ENCODE assay signal across 8 mouse cellular contexts in genomic region chr17:33822436-33822959, GRCm38 (mm10). TPM values are rescaled to one million over a fixed set of nuclear protein-coding genes. Genes with fewer than 3 reads are reported as not detected.
A peak's percentile ranks its signal among the peaks of the same experiment; 100 is the strongest.
DNase-seq lines count a peak whose midpoint lies in the region; ATAC-seq and TF ChIP-seq lines count a peak whose summit lies in the region.

No protein-coding gene starts in this region.

- 0 out of 2 replicates have a peak, but pooled peaks cover 1% of the 10 kb centered on the region for H3K79me2 ChIP-seq in heart, adult 2 months (replicated peaks; ENCODE audit: control insufficient read depth, insufficient read depth, low read length)

- peak; percentile 50 for TF ChIP-seq CTCF in heart, adult 2 months (IDR thresholded peaks at IDR 0.05)

- H3K4me1 ChIP-seq in heart, adult 2 months (ENCODE audit: control insufficient read depth, insufficient read depth, low read length): peaks cover 14% of the 10 kb centered on the region
- peaks cover 41% of the 10 kb centered on the region for H3K4me1 ChIP-seq in neural tube, embryonic 12.5 days
- peaks cover 47% of the 10 kb centered on the region for H3K4me1 ChIP-seq in limb, embryonic 13.5 days

- H3K27ac ChIP-seq in heart, adult 2 months: no peak overlapping the region
- no peak overlapping the region for H3K27ac ChIP-seq in neural tube, embryonic 12.5 days
- no peak overlapping the region for H3K27ac ChIP-seq in limb, embryonic 13.5 days

- H3K27me3 ChIP-seq in heart, adult 2 months (ENCODE audit: control insufficient read depth, insufficient read depth, low read length): no peaks in the 10 kb centered on the region
- no peaks in the 10 kb centered on the region for H3K27me3 ChIP-seq in neural tube, embryonic 12.5 days (replicated peaks)
- H3K27me3 ChIP-seq in limb, embryonic 13.5 days: no peaks in the 10 kb centered on the region

- peaks cover 27% of the 10 kb centered on the region for H3K36me3 ChIP-seq in heart, adult 2 months (ENCODE audit: control insufficient read depth, insufficient read depth, low read length)
- peaks cover 40% of the 10 kb centered on the region for H3K36me3 ChIP-seq in neural tube, embryonic 12.5 days
- H3K36me3 ChIP-seq in limb, embryonic 13.5 days: peaks cover 59% of the 10 kb centered on the region

- no peak overlapping the region for H3K4me3 ChIP-seq in heart, adult 2 months
- H3K4me3 ChIP-seq in neural tube, embryonic 12.5 days: no peak overlapping the region
- H3K4me3 ChIP-seq in limb, embryonic 13.5 days: peak overlapping the region; percentile 82

- no peak for TF ChIP-seq EP300 in heart, adult 2 months (IDR thresholded peaks at IDR 0.05; ENCODE audit: insufficient read depth, low read depth, low read length)

- intact Hi-C loops in heart, adult 2 months (cut with DNase I): no loop called here

- H3K4me2 ChIP-seq in neural tube, embryonic 12.5 days (replicated peaks): peak overlapping the region; percentile 95; the same call in 1 of the 2 replicates
- H3K4me2 ChIP-seq in limb, embryonic 13.5 days (replicated peaks): peak overlapping the region; percentile 96

- H3K9ac ChIP-seq in heart, adult 2 months (ENCODE audit: low read depth, low read length): no peak overlapping the region
- no peak overlapping the region for H3K9ac ChIP-seq in neural tube, embryonic 12.5 days
- peak overlapping the region; percentile 87; the same call in 1 of the 2 replicates for H3K9ac ChIP-seq in limb, embryonic 13.5 days

- H3K9me3 ChIP-seq in neural tube, embryonic 12.5 days: no peaks in the 10 kb centered on the region
- H3K9me3 ChIP-seq in limb, embryonic 13.5 days: no peaks in the 10 kb centered on the region

- no peak for ATAC-seq in neural tube, embryonic 12.5 days (ENCODE audit: low FRiP score, low read depth)
- ATAC-seq in limb, embryonic 13.5 days (ENCODE audit: low FRiP score, low read depth): no peak
- no peak for ATAC-seq in granulocyte monocyte progenitor cell, adult 5-6 weeks (replicated peaks; ENCODE audit: poor library complexity, severe bottlenecking)

- DNase-seq in heart, adult 2 months: no peak
- no peak for DNase-seq in heart, postnatal 4 days
- no peak for DNase-seq in neural tube, embryonic 10.5 days (ENCODE audit: extremely low spot score, low spot score)
- no peak for DNase-seq in adrenal gland, postnatal 36 days
- no peak for DNase-seq in c-Kit-positive CD71-positive TER-119-positive erythroid progenitor cells, embryonic 14.5 days (ENCODE audit: low spot score)

- no peak for TF ChIP-seq POLR2A in heart, adult 2 months (IDR thresholded peaks at IDR 0.05; ENCODE audit: insufficient read depth, low read depth, low read length)

- 34% methylated on average over 1 of the region's 1 CpGs for WGBS in heart, adult 2 months
- 77% methylated on average over 1 of the region's 1 CpGs for WGBS in neural tube, embryonic 12.5 days
- WGBS in limb, embryonic 13.5 days: 88% methylated on average over 1 of the region's 1 CpGs

RNA-seq across cellular contexts. Expression of gene Rps28, which starts 1.9 kb away (rescaled TPM):
- 100 to 1,000 TPM; 683 to 757 TPM for total RNA-seq in heart, adult 2 months (2021)
- 329 and 480 TPM in 2 replicates for polyA plus RNA-seq in heart, adult 2 months (2012; rRNA removed)
- 1,000 to 10,000 TPM; 1,097 to 1,179 TPM for total RNA-seq in heart, postnatal 4 days (2021)
- polyA plus RNA-seq in neural tube, embryonic 12.5 days (2016; fragmentation: Nextera tagmentation; extraction: Ambion mirVana): 672 and 679 TPM in 2 replicates
- 962 and 978 TPM in 2 replicates for polyA plus RNA-seq in limb, embryonic 13.5 days (2015; fragmentation: Nextera tagmentation; extraction: Ambion mirVana)
- total RNA-seq in adrenal gland, postnatal 36 days (2021): 1,000 to 10,000 TPM; 1,486 to 1,511 TPM
- 3,502 and 3,517 TPM in 2 replicates for total RNA-seq in granulocyte monocyte progenitor cell, adult 5-6 weeks (2014; fragmentation: Nextera tagmentation)
- total RNA-seq in granulocyte monocyte progenitor cell, adult 5-6 weeks (2017): 2,416 and 2,576 TPM in 2 replicates

RNA-seq across cellular contexts. Expression of gene Ndufa7, which starts 1.9 kb away (rescaled TPM):
- 100 to 1,000 TPM; 609 to 707 TPM for total RNA-seq in heart, adult 2 months (2021)
- polyA plus RNA-seq in heart, adult 2 months (2012; rRNA removed): 755 and 759 TPM in 2 replicates
- 100 to 1,000 TPM; 423 to 447 TPM for total RNA-seq in heart, postnatal 4 days (2021)
- polyA plus RNA-seq in neural tube, embryonic 12.5 days (2016; fragmentation: Nextera tagmentation; extraction: Ambion mirVana): 458 and 461 TPM in 2 replicates
- 454 and 498 TPM in 2 replicates for polyA plus RNA-seq in limb, embryonic 13.5 days (2015; fragmentation: Nextera tagmentation; extraction: Ambion mirVana)
- 100 to 1,000 TPM; 432 to 487 TPM for total RNA-seq in adrenal gland, postnatal 36 days (2021)
- 282 and 300 TPM in 2 replicates for total RNA-seq in granulocyte monocyte progenitor cell, adult 5-6 weeks (2014; fragmentation: Nextera tagmentation)
- 133 and 200 TPM in 2 replicates for total RNA-seq in granulocyte monocyte progenitor cell, adult 5-6 weeks (2017)

RNA-seq across cellular contexts. Expression of gene Kank3, which starts 12.2 kb away (rescaled TPM):
- 10 to 100 TPM; 54.6 to 61.0 TPM for total RNA-seq in heart, adult 2 months (2021)
- polyA plus RNA-seq in heart, adult 2 months (2012; rRNA removed): 139 and 168 TPM in 2 replicates
- 10 to 100 TPM; 57.5 to 58.5 TPM for total RNA-seq in heart, postnatal 4 days (2021)
- 31.5 and 32.3 TPM in 2 replicates for polyA plus RNA-seq in neural tube, embryonic 12.5 days (2016; fragmentation: Nextera tagmentation; extraction: Ambion mirVana)
- 27.6 and 29.1 TPM in 2 replicates for polyA plus RNA-seq in limb, embryonic 13.5 days (2015; fragmentation: Nextera tagmentation; extraction: Ambion mirVana)
- total RNA-seq in adrenal gland, postnatal 36 days (2021): 10 to 100 TPM; 72.2 to 90.5 TPM
- total RNA-seq in granulocyte monocyte progenitor cell, adult 5-6 weeks (2014; fragmentation: Nextera tagmentation): 17.5 and 21.0 TPM in 2 replicates
- total RNA-seq in granulocyte monocyte progenitor cell, adult 5-6 weeks (2017): 5.3 and 5.5 TPM in 2 replicates

RNA-seq across cellular contexts. Expression of gene Cd320, which starts 20.4 kb away (rescaled TPM):
- 10 to 100 TPM; 27.8 to 34.3 TPM for total RNA-seq in heart, adult 2 months (2021)
- polyA plus RNA-seq in heart, adult 2 months (2012; rRNA removed): 36.1 and 46.9 TPM in 2 replicates
- total RNA-seq in heart, postnatal 4 days (2021): 10 to 100 TPM; 16.8 to 21.4 TPM
- polyA plus RNA-seq in neural tube, embryonic 12.5 days (2016; fragmentation: Nextera tagmentation; extraction: Ambion mirVana): 59.3 and 61.8 TPM in 2 replicates
- polyA plus RNA-seq in limb, embryonic 13.5 days (2015; fragmentation: Nextera tagmentation; extraction: Ambion mirVana): 67.0 and 69.7 TPM in 2 replicates
- total RNA-seq in adrenal gland, postnatal 36 days (2021): 10 to 100 TPM; 30.8 to 47.3 TPM
- total RNA-seq in granulocyte monocyte progenitor cell, adult 5-6 weeks (2014; fragmentation: Nextera tagmentation): 21.9 and 35.5 TPM in 2 replicates
- 20.3 and 31.3 TPM in 2 replicates for total RNA-seq in granulocyte monocyte progenitor cell, adult 5-6 weeks (2017)

RNA-seq across cellular contexts. Expression of gene Angptl4, which starts 40.9 kb away (rescaled TPM):
- total RNA-seq in heart, adult 2 months (2021): 1 to 10 TPM; 4.7 to 7.2 TPM
- 13.2 and 18.9 TPM in 2 replicates for polyA plus RNA-seq in heart, adult 2 months (2012; rRNA removed)
- 10 to 100 TPM; 29.1 to 35.0 TPM for total RNA-seq in heart, postnatal 4 days (2021)
- 17.7 TPM in 2 replicates for polyA plus RNA-seq in neural tube, embryonic 12.5 days (2016; fragmentation: Nextera tagmentation; extraction: Ambion mirVana)
- 53.8 and 55.9 TPM in 2 replicates for polyA plus RNA-seq in limb, embryonic 13.5 days (2015; fragmentation: Nextera tagmentation; extraction: Ambion mirVana)
- 100 to 1,000 TPM in 1 of 2 experiments, 10 to 100 TPM in 1; 62.7 to 110 TPM for total RNA-seq in adrenal gland, postnatal 36 days (2021)
- total RNA-seq in granulocyte monocyte progenitor cell, adult 5-6 weeks (2014; fragmentation: Nextera tagmentation): 13.2 and 22.6 TPM in 2 replicates
- 10.3 and 11.1 TPM in 2 replicates for total RNA-seq in granulocyte monocyte progenitor cell, adult 5-6 weeks (2017)
